Mouse (Mus musculus) forebrain, embryonic 12.5 days (tissue): Measurements from ENCODE around the gene Palb2. TPM values are rescaled to one million over a fixed set of nuclear protein-coding genes. Genes with fewer than 3 reads are reported as not detected.

Experiments
- ATAC-seq: fragments of 200-750 bp; cut with Nextera tagmentation; 2 replicates; pipeline ENCODE4 v1.8.0; 2017; ENCODE audit warnings: moderate TSS enrichment; ENCODE audit not compliant: low FRiP score
- H3K27ac ChIP-seq: fragments of 300-500 bp; sonication (generic); 2 replicates; pipeline ENCODE4 v1.5.1; 2016; ENCODE audit warnings: mild to moderate bottlenecking
- H3K27me3 ChIP-seq: fragments of 300-500 bp; sonication (generic); 2 replicates; pipeline ENCODE4 v1.6.1; 2016; ENCODE audit warnings: mild to moderate bottlenecking
- H3K36me3 ChIP-seq: fragments of 300-500 bp; sonication (generic); replicated peaks from 2 replicates; pipeline ENCODE4 v1.6.1; 2016; ENCODE audit warnings: mild to moderate bottlenecking
- H3K4me1 ChIP-seq: fragments of 300-500 bp; sonication (generic); 2 replicates; pipeline ENCODE4 v1.6.1; 2016
- H3K4me2 ChIP-seq: fragments of 300-500 bp; sonication (generic); 2 replicates; pipeline ENCODE4 v1.6.1; 2016; ENCODE audit warnings: mild to moderate bottlenecking, moderate library complexity
- H3K4me3 ChIP-seq: fragments of 300-500 bp; sonication (generic); replicated peaks from 2 replicates; pipeline ENCODE4 v1.5.1; 2016; ENCODE audit warnings: mild to moderate bottlenecking
- H3K9ac ChIP-seq: fragments of 300-500 bp; sonication (generic); 2 replicates; pipeline ENCODE4 v1.6.1; 2016; ENCODE audit warnings: mild to moderate bottlenecking
- H3K9me3 ChIP-seq: fragments of 300-500 bp; sonication (generic); 2 replicates; pipeline ENCODE4 v1.6.1; 2016
- WGBS: fragments of 180-500 bp; shearing (Covaris S2); methylation state at CpG from one replicate; pipeline ENCODE4 v1.1.7; 2016; 5-methylcytosine and 5-hydroxymethylcytosine counted together
- polyA plus RNA-seq: library from polyadenylated mRNA; unstranded; fragments of >200 nt; fragmentation: Nextera tagmentation; extraction: Ambion mirVana; gene quantifications from 2 replicates; pipeline ENCODE4 v1.2.1, GENCODE M21; 2016

Gene Palb2
- polyA plus RNA-seq, 1 experiment from 2014 or later: 22.2 TPM

DNA sequence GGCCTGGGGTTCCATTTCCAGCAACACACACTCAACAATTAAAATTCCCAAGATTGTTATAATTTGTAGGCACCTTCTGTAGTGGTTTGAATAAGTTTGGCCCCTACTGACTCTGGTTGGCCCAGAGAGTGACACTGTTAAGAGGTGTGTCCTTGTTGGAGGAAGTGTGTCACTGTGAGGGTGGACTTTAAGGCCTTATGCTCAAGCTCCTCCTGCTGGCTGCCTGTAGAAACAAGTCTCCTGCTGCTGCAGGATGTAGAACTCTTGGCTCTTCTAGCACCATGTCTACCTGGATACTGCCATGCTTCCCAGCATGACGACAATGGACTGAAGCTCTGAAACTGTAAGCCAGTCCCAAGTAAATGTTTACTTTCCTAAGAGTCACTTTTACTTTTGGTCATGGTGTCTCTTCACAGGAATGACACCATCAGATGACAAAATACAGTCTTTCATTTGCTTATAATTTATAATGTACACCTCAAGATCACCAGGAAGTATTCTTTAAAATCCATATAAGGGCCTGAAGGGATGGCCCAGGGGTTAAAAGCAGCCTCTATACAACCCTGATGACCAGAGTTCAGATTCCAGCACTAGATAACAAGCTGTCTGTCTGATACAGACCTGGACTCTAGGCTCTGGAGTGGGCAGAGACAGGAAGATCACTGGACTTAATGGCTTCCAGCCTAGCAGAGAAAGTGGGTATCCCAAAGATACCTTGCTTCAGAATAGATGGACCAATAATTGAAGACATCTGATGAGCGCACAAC is 38.0 kb downstream of the Palb2 start:
- peaks cover 82% of the 10 kb centered on the region for H3K36me3 ChIP-seq

DNA sequence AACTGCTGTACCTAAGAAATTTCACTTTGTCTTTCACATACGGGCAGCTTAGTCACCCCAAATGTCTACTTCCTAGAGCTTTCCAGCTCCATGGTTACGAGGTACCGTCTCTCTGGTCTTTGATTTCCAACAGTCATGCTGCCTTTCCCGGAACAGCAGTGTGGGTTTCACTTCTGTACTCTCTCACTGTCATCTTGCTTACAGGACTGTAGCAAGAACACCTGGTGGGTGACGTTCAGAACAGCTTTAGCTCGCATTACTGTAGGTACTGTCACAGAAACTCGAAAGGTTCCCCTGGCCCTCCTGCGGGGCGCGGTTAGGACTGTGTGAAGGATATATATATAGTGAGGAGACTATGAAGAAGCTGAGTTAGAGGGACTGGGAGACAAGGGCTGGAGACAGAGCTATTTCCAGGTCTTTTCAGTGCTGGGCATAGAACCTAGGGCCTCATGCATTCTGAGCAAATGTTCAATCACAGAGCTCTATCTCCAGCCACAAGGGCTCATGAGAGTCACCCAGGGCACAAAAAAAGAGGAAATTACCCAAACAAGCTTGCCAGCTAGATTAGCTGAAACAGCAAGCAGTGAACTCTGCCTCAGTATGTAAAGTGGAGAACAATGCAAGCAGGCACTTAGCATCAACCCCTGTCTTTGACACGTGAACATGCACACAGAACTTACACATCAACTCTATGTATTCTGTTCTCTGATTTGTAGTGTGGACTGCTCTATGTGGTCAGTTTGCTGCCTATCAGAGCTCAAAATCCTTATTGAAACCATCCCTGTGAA is 45.4 kb downstream of the Palb2 start:
- H3K4me3 ChIP-seq: no peak overlapping the region
- 95% methylated on average over 11 of the region's 11 CpGs for WGBS
- ATAC-seq: no peak
- H3K9ac ChIP-seq: no peak overlapping the region
- no peaks in the 10 kb centered on the region for H3K4me1 ChIP-seq
- no peak overlapping the region for H3K4me2 ChIP-seq
- H3K27ac ChIP-seq: no peak overlapping the region
- peaks cover 77% of the 10 kb centered on the region for H3K36me3 ChIP-seq
- H3K9me3 ChIP-seq: no peaks in the 10 kb centered on the region
- no peaks in the 10 kb centered on the region for H3K27me3 ChIP-seq

More for the DNA sequence above, 38.0 kb downstream of the Palb2 start:
- H3K4me2 ChIP-seq: no peak overlapping the region
- no peak for ATAC-seq
- H3K9ac ChIP-seq: no peak overlapping the region
- no peak overlapping the region for H3K27ac ChIP-seq
- H3K9me3 ChIP-seq: no peaks in the 10 kb centered on the region
- H3K27me3 ChIP-seq: no peaks in the 10 kb centered on the region
- H3K4me3 ChIP-seq: no peak overlapping the region
- WGBS: 97% methylated on average over 2 of the region's 2 CpGs
- 0 out of 2 replicates have a peak, but pooled peaks cover 1% of the 10 kb centered on the region for H3K4me1 ChIP-seq

DNA sequence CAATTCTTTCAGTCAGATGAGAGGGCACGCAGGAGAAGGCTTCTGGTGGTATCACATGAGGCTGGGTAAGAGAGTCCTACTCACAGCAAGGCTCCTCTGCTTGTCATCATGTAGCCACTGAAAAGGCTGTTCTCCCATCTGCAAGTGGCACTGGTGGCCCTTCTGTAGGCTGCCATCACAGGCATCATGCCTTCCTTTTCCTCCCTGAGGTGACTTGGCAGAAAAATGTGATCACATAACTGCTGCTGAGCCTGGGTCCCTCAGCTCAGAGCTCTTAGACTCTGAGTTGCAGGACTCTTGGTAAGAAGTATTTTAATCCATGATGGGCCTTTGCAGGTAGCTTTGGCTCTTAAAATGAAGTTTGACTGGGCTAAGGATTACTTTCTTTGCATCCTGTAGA is 51.7 kb downstream of the Palb2 start:
- Histone ChIP-seq H3K4me3 (no peak overlapping the region), H3K9ac (no peak overlapping the region), H3K4me1 (no peaks in the 10 kb centered on the region), H3K4me2 (no peak overlapping the region), H3K9me3 (no peaks in the 10 kb centered on the region), H3K36me3 (peaks cover 72% of the 10 kb centered on the region), H3K27ac (no peak overlapping the region), H3K27me3 (no peaks in the 10 kb centered on the region)
- ATAC-seq: no peak
- WGBS: 92% methylated on average over 1 of the region's 1 CpGs

DNA sequence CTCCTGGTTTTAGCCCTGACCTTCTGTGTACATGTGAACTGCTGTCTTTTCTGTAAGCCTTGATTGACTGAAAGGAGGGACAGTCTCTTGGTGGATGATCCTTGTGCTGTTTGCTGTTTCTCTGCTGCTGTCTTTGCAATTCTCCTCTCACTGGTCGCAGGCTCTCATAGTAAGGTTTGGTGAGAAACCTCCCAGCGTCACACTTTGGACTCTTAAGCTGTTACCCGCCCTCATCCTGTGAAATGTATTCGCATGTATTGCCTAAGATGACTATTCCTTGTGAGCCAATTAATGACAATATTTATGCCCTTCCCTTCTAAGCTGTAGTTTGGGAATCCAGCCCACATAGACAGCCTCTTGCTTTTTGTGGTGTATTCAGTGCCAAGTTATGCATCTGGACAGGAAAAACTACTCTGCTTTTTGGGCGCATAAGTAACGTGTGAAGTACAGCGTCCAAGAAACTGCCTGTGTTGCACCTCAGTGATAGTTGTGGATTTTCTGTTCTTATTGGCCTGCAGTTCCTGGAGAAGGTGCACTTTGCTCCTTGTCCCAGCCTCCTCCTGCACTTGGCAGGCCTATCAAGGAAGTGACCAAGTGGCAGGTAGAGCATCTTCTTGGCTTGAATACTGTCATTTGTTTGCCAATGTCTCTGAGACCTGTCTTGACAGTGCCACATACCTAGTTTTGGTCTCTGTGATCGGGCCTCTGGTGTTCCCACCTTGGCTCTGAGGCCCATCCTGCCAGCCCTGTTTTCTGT is 52.8 kb downstream of the Palb2 start:
- WGBS: 93% methylated on average over 8 of the region's 8 CpGs
- Histone ChIP-seq H3K4me1 (no peaks in the 10 kb centered on the region), H3K9ac (no peak overlapping the region), H3K27ac (no peak overlapping the region), H3K27me3 (no peaks in the 10 kb centered on the region), H3K4me3 (no peak overlapping the region), H3K9me3 (no peaks in the 10 kb centered on the region), H3K4me2 (no peak overlapping the region), H3K36me3 (peaks cover 74% of the 10 kb centered on the region)
- ATAC-seq: no peak

DNA sequence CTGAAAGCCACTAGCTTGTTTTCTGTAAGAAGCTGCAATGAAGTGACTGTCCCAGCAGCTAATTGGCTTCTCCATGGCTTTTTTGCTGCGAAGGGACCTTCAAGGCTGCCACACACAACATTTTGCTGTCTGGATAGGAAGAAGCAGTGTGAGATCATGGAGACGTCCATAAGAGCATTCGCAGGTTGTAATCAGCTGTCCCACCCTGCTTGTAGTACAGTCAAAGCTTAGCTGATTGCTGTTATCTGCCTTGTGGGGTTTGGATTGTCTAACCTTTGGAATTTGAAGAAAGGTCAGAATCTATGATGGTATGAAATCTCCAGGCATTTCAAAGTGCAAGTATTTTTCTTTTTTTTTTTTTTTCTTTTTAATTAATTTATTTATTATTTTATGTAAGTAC is 58.4 kb downstream of the Palb2 start:
- H3K4me1 ChIP-seq: peaks cover 2% of the 10 kb centered on the region; the same call in 1 of the 2 replicates
- H3K4me2 ChIP-seq: no peak overlapping the region
- 90% methylated on average over 3 of the region's 3 CpGs for WGBS
- H3K36me3 ChIP-seq: peaks cover 89% of the 10 kb centered on the region
- H3K9ac ChIP-seq: no peak overlapping the region
- no peak for ATAC-seq
- H3K27me3 ChIP-seq: no peaks in the 10 kb centered on the region
- no peak overlapping the region for H3K27ac ChIP-seq
- H3K9me3 ChIP-seq: no peaks in the 10 kb centered on the region
- no peak overlapping the region for H3K4me3 ChIP-seq

DNA sequence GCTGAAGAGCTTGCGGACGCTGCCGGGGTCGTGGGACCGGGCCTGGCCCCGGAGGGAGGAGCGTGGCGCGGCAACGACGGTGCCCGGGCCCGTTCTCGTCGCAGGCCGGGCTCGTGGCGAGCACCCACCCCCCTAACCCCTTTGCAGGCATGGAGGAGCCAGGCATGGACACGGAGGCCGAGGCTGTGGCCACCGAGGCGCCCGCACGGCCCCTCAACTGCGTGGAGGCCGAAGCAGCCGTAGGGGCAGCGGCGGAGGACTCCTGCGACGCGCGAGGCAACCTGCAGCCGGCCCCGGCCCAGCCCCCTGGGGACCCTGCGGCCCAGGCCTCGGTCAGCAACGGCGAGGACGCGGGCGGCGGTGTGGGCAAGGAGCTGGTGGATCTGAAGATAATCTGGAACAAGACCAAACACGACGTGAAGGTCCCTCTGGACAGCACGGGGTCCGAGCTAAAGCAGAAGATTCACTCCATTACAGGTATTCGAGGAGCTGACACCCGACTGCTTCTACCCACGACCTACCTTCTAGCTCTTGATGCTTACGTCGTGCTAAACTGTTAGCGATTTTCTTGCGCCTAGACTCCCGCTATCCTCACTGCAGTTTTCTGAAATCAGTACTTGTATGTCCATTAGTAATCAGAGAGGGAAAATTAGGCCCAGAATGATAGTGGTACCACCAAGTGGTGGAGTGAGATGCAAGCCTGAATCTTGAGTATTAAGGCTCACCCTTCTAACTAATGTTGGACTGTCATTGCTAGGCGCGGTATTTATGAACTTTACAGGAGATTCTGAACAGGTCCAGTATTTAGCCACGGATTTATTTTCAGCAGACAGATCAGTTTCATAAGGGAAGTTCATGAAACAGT is 65.0 kb downstream of the Palb2 start:
- Histone ChIP-seq H3K4me3 (peak overlapping the region; percentile 100), H3K27ac (peak overlapping the region; percentile 96), H3K27me3 (no peaks in the 10 kb centered on the region), H3K4me1 (peaks cover 29% of the 10 kb centered on the region), H3K9me3 (no peaks in the 10 kb centered on the region), H3K4me2 (peak overlapping the region; percentile 82), H3K36me3 (peaks cover 38% of the 10 kb centered on the region), H3K9ac (peak overlapping the region; percentile 97)
- ATAC-seq: no peak
- WGBS: 2% methylated on average over 58 of the region's 58 CpGs

DNA sequence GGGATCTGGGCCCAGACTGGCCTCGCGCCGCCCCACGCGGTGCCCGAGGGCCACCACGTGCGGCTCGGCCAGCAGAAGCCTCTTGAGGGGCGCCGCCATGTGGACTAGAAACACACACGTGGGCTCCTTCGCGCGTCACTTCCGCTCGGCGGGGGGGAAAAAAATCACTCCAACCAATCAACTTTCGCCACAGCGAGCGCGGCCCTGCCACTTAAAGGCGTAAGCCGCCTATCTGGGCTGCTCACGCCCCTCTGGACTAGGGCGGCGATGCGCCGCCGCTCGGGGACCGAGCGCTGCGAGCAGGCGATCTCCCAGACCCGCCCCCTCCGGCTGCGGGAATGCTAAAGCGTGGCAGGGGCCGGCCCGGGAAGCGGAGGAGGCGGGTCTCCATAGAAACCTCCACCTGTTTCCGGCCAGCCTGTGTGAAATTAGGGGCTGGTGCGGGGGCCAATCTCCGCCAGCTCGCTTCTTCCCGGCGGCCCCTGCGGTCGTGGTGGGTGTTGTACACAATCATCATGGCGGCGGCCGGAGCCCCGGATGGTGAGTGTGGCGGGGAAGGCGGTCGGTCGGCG is 65.8 kb downstream of the Palb2 start, which contains the start of the genes Ubfd1 and Ears2:
Ubfd1 (plus strand) TSS at position 231 of the 572 bp plus-strand sequence.
Ears2 (minus strand) TSS at position 319 of the 572 bp plus-strand sequence.
- Histone ChIP-seq H3K27me3 (no peaks in the 10 kb centered on the region), H3K4me2 (peak within 1 kb of the TSS; percentile 82), H3K4me1 (peaks cover 29% of the 10 kb centered on the region), H3K36me3 (peaks cover 31% of the 10 kb centered on the region), H3K9me3 (no peaks in the 10 kb centered on the region), H3K4me3 (peak within 1 kb of the TSS; percentile 100), H3K9ac (peak within 1 kb of the TSS; percentile 97), H3K27ac (peak within 1 kb of the TSS; percentile 96)
- under 1% methylated on average over 59 of the region's 60 CpGs for WGBS
- ATAC-seq: peak; percentile 99

DNA sequence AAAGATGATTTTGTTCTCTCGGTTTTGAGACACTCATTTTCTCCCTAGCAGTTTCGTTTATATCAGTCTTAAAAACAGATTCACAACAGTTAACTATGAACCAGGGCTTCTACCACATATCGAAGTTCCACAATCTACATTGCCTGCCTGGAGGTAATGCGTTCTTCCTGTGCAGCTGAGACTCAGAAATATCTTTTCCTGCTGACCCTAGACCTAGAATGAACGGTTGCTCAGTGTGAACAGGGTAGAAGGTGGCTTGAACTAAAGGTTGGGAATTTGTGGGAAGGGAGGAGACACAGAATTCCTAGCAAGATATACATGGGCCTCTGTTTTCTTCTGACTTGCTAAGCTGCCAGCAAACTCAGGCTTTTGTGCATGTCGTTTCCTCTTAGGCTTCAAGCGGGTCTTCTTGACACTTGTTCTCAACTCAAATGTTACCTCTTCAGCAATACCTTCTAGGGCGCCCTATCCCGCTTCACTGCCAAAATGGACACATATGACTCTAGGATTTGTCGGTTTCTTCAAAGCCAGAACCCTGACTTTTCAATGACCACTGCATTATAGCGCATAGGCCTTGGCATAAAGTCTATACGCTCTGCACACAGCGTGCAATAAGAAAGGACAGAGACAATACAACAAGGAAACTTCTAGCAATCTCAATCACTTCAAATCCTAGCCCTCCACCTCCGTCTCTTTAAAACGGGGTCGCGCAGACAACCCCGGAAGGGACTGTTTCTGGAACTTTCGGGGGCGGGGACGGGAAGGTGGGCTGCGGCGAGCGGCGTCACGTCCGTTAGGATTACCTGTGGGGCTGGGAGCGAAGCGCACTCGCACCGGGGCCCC is 66.5 kb downstream of the Palb2 start:
- peak; percentile 7 for ATAC-seq
- Histone ChIP-seq H3K4me1 (peaks cover 29% of the 10 kb centered on the region), H3K4me2 (peak overlapping the region; percentile 82), H3K36me3 (peaks cover 24% of the 10 kb centered on the region), H3K9me3 (no peaks in the 10 kb centered on the region), H3K27ac (peak overlapping the region; percentile 96), H3K27me3 (no peaks in the 10 kb centered on the region), H3K4me3 (peak overlapping the region; percentile 100), H3K9ac (peak overlapping the region; percentile 97)
- 21% methylated on average over 31 of the region's 31 CpGs for whole genome bisulfite sequencing

DNA sequence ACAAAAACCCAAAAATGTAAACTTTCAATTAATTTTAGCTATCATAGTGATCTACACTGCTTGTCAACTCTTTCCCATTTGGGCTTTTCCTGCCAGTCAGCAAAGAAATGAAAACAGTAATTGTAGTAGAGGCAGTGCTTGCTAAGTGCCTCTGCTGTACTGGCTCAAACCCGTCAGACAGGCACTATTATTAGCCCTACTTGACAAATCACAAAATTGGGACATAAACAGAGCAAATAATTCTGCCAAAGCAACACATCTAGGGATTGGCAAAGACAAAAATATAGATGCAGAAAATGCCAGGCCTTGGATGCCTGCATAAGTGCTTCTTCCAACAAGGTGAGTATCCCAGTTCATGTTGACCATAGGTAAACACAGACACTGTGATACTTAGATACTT is 67.1 kb downstream of the Palb2 start:
- no peak overlapping the region for H3K9ac ChIP-seq
- no peaks in the 10 kb centered on the region for H3K27me3 ChIP-seq
- H3K4me2 ChIP-seq: peak overlapping the region; percentile 82
- H3K4me1 ChIP-seq: peaks cover 29% of the 10 kb centered on the region
- ATAC-seq: no peak
- H3K9me3 ChIP-seq: no peaks in the 10 kb centered on the region
- no peak overlapping the region for H3K4me3 ChIP-seq
- peaks cover 21% of the 10 kb centered on the region for H3K36me3 ChIP-seq
- WGBS: 79% methylated on average over 1 of the region's 1 CpGs
- H3K27ac ChIP-seq: no peak overlapping the region
